Mouse (Mus musculus): ENCODE data around the gene Mettl14. TPM values are rescaled to one million over a fixed set of nuclear protein-coding genes. Genes with fewer than 3 reads are reported as not detected.

Gene Mettl14
- 4.7 and 4.9 TPM in 2 replicates for polyA plus RNA-seq (2012; ENCODE audit: low replicate concordance)

DNA sequence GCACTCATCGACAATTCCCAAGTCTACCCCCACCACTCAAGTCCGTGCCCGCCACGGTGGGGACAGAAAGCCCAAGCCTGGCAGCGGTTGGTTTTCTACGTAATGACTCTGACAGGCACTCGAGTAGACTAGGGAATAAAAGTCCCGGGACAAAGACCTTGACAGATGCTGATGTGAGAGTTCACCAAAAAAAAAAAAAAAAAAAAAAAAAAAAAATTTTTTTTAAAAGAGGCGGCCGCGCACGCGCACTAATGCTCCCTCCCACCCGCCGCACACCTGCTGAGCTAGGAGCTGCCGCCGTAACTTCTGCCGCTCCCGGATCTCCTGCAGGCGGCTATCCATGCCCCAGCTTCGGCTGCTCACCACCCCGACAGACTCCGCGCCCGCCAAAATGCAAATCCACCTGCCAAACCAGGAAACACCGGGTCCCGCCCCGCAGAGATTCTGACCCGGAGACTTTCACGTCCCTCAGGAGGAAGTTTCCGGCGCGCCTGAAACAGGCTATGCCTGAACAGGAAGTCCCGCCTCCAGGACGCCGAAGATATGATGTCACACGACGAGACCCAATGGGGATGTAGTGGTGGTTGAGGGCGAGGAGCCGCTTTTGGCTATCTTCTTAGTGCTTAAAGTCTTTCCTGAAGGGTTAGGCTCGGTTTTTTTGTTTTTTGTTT, at the start of gene Mettl14:
Mettl14 (minus strand) TSS at position 623 of the 671 bp plus-strand sequence.

Other genes starting within 250 kb of the Mettl14 start
- 0.28 and 0.59 TPM in 2 replicates for gene Synpo2, start 150.0 kb downstream of the Mettl14 start, polyA plus RNA-seq (2012; ENCODE audit: low replicate concordance)
- gene Sec24d, start 118.7 kb downstream of the Mettl14 start, polyA plus RNA-seq (2012; ENCODE audit: low replicate concordance): 35.2 and 50.4 TPM in 2 replicates
- gene Prss12, start 60.8 kb upstream of the Mettl14 start, polyA plus RNA-seq (2012; ENCODE audit: low replicate concordance): 0.04 TPM in 1 of 2 replicates, not detected in the other

Measured in hematopoietic multipotent progenitor cell, adult 10-12 weeks (in vitro differentiated cells).